Mouse (Mus musculus) thymus, postnatal 14 days (tissue): ENCODE measurements around the gene Itgae.

ENCODE experiments used
- DNase-seq: peaks from one replicate; pipeline ENCODE4 v3.0.0; 2021

Gene Itgae

GRCm38 (mm10) chr11:73090283-73090682 lies at the start of gene Itgae:
TSS of gene Itgae (plus strand) at chr11:73090583.
- DNase-seq, result no peak

- no peak for DNase-seq
These were observed 46.1 kb upstream of the Itgae start for GRCm38 (mm10) chr11:73044229-73044755.

GRCm38 (mm10) chr11:73044789-73045188 lies 45.6 kb upstream of the Itgae start:
- no peak for DNase-seq

- DNase-seq, result peak; percentile 98
These were observed 42.8 kb upstream of the Itgae start, which contains the start of gene Ncbp3 for GRCm38 (mm10) chr11:73047542-73047996. TSS of gene Ncbp3 (plus strand) at chr11:73047783.

GRCm38 (mm10) chr11:73048030-73048876 lies 42.1 kb upstream of the Itgae start:
- peak; percentile 83 for DNase-seq

- DNase-seq, result peak; percentile 66
These were observed 41.0 kb upstream of the Itgae start for GRCm38 (mm10) chr11:73049335-73049734.

- no peak for DNase-seq
These were observed 37.6 kb upstream of the Itgae start for GRCm38 (mm10) chr11:73052795-73053194.

- no peak for DNase-seq
These were observed 32.7 kb upstream of the Itgae start for GRCm38 (mm10) chr11:73057701-73058100.

- no peak for DNase-seq
These were observed 30.8 kb upstream of the Itgae start for GRCm38 (mm10) chr11:73059630-73060029.

GRCm38 (mm10) chr11:73061413-73061812 lies 29.0 kb upstream of the Itgae start:
- DNase-seq, result no peak

- DNase-seq, result peak; percentile 63
These were observed 18.5 kb upstream of the Itgae start for GRCm38 (mm10) chr11:73071839-73072238.

GRCm38 (mm10) chr11:73076295-73076694 lies 14.1 kb upstream of the Itgae start:
- DNase-seq, result no peak

- no peak for DNase-seq
These were observed 13.7 kb upstream of the Itgae start for GRCm38 (mm10) chr11:73076733-73077132.

- DNase-seq, result no peak
These were observed 13.1 kb upstream of the Itgae start for GRCm38 (mm10) chr11:73077211-73077720.

- DNase-seq, result no peak
These were observed 11.8 kb upstream of the Itgae start for GRCm38 (mm10) chr11:73078615-73079014.

- DNase-seq, result no peak
These were observed 10.1 kb upstream of the Itgae start for GRCm38 (mm10) chr11:73080306-73080705.

- DNase-seq, result peak; percentile 42
These were observed 6.1 kb upstream of the Itgae start for GRCm38 (mm10) chr11:73084303-73084702.

- DNase-seq, result no peak
These were observed 5.6 kb upstream of the Itgae start for GRCm38 (mm10) chr11:73084804-73085231.

- peak; percentile 47 for DNase-seq
These were observed 5.0 kb upstream of the Itgae start for GRCm38 (mm10) chr11:73085391-73085790.

GRCm38 (mm10) chr11:73087700-73088480 lies 2.5 kb upstream of the Itgae start:
- DNase-seq, result no peak

GRCm38 (mm10) chr11:73090826-73091225 lies 443 bp downstream of the Itgae start:
- DNase-seq, result no peak

GRCm38 (mm10) chr11:73092057-73092456 lies 1.7 kb downstream of the Itgae start:
- DNase-seq, result no peak

GRCm38 (mm10) chr11:73092877-73093276 lies 2.5 kb downstream of the Itgae start:
- no peak for DNase-seq
